Mouse (Mus musculus): ENCODE results near the gene Mas1. TPM values are rescaled to one million over a fixed set of nuclear protein-coding genes. Genes with fewer than 3 reads are reported as not detected.

The Mas1 gene
- polyA plus RNA-seq, 1 experiment, result not detected

GRCm38 (mm10) chr17:12892033-12892432, 24.1 kb upstream of the Mas1 start:
- Histone ChIP-seq H3K4me3 (ENCODE audit: insufficient read depth, low read depth, low read length) (no peak overlapping the region), H3K27ac (replicated peaks; ENCODE audit: low read depth, low read length) (no peak overlapping the region), H3K4me1 (ENCODE audit: control insufficient read depth, insufficient read depth, insufficient read length, low read length) (peaks cover 13% of the 10 kb centered on the region)

- Histone ChIP-seq H3K27ac (replicated peaks; ENCODE audit: low read depth, low read length) (no peak overlapping the region), H3K4me1 (ENCODE audit: control insufficient read depth, insufficient read depth, insufficient read length, low read length) (peaks cover 13% of the 10 kb centered on the region), H3K4me3 (ENCODE audit: insufficient read depth, low read depth, low read length) (no peak overlapping the region)
Observed at GRCm38 (mm10) chr17:12891054-12891453, 23.1 kb upstream of the Mas1 start.

GRCm38 (mm10) chr17:12887021-12887775, 19.3 kb upstream of the Mas1 start:
- Histone ChIP-seq H3K27ac (replicated peaks; ENCODE audit: low read depth, low read length) (peak overlapping the region; percentile 79), H3K4me3 (ENCODE audit: insufficient read depth, low read depth, low read length) (no peak overlapping the region), H3K4me1 (ENCODE audit: control insufficient read depth, insufficient read depth, insufficient read length, low read length) (peaks cover 6% of the 10 kb centered on the region; the same call in 1 of the 2 replicates)

GRCm38 (mm10) chr17:12886620-12887019, 18.7 kb upstream of the Mas1 start:
- H3K4me3 ChIP-seq (ENCODE audit: insufficient read depth, low read depth, low read length), result no peak overlapping the region
- H3K27ac ChIP-seq (replicated peaks; ENCODE audit: low read depth, low read length), result peak overlapping the region; percentile 79
- peaks cover 5% of the 10 kb centered on the region; the same call in 1 of the 2 replicates for H3K4me1 ChIP-seq (ENCODE audit: control insufficient read depth, insufficient read depth, insufficient read length, low read length)

- no peak overlapping the region for H3K4me3 ChIP-seq (ENCODE audit: insufficient read depth, low read depth, low read length)
- no peaks in the 10 kb centered on the region for H3K4me1 ChIP-seq (ENCODE audit: control insufficient read depth, insufficient read depth, insufficient read length, low read length)
- H3K27ac ChIP-seq (replicated peaks; ENCODE audit: low read depth, low read length), result no peak overlapping the region
Observed at GRCm38 (mm10) chr17:12881216-12881615, 13.3 kb upstream of the Mas1 start.

GRCm38 (mm10) chr17:12880178-12880577, 12.2 kb upstream of the Mas1 start:
- no peak overlapping the region for H3K4me3 ChIP-seq (ENCODE audit: insufficient read depth, low read depth, low read length)
- no peaks in the 10 kb centered on the region for H3K4me1 ChIP-seq (ENCODE audit: control insufficient read depth, insufficient read depth, insufficient read length, low read length)
- H3K27ac ChIP-seq (replicated peaks; ENCODE audit: low read depth, low read length), result no peak overlapping the region

GRCm38 (mm10) chr17:12875734-12876133, 7.8 kb upstream of the Mas1 start, which contains the start of gene Mrgprh:
TSS of gene Mrgprh (plus strand) at chr17:12876034.
- Histone ChIP-seq H3K4me1 (ENCODE audit: control insufficient read depth, insufficient read depth, insufficient read length, low read length) (no peaks in the 10 kb centered on the region), H3K4me3 (ENCODE audit: insufficient read depth, low read depth, low read length) (no peak within 1 kb of the TSS), H3K27ac (replicated peaks; ENCODE audit: low read depth, low read length) (no peak within 1 kb of the TSS)

- H3K4me1 ChIP-seq (ENCODE audit: control insufficient read depth, insufficient read depth, insufficient read length, low read length), result no peaks in the 10 kb centered on the region
- no peak overlapping the region for H3K27ac ChIP-seq (replicated peaks; ENCODE audit: low read depth, low read length)
- no peak overlapping the region for H3K4me3 ChIP-seq (ENCODE audit: insufficient read depth, low read depth, low read length)
Observed at GRCm38 (mm10) chr17:12872275-12873028, 4.5 kb upstream of the Mas1 start.

- Histone ChIP-seq H3K4me3 (ENCODE audit: insufficient read depth, low read depth, low read length) (no peak overlapping the region), H3K27ac (replicated peaks; ENCODE audit: low read depth, low read length) (no peak overlapping the region), H3K4me1 (ENCODE audit: control insufficient read depth, insufficient read depth, insufficient read length, low read length) (0 out of 2 replicates have a peak, but pooled peaks cover 2% of the 10 kb centered on the region)
Observed at GRCm38 (mm10) chr17:12868640-12869039, 697 bp upstream of the Mas1 start.

GRCm38 (mm10) chr17:12866853-12867252, 1.1 kb downstream of the Mas1 start:
- Histone ChIP-seq H3K4me3 (ENCODE audit: insufficient read depth, low read depth, low read length) (no peak overlapping the region), H3K4me1 (ENCODE audit: control insufficient read depth, insufficient read depth, insufficient read length, low read length) (0 out of 2 replicates have a peak, but pooled peaks cover 2% of the 10 kb centered on the region), H3K27ac (replicated peaks; ENCODE audit: low read depth, low read length) (no peak overlapping the region; the same call in 1 of the 2 replicates)

GRCm38 (mm10) chr17:12865407-12865806, 2.5 kb downstream of the Mas1 start:
- 0 out of 2 replicates have a peak, but pooled peaks cover 2% of the 10 kb centered on the region for H3K4me1 ChIP-seq (ENCODE audit: control insufficient read depth, insufficient read depth, insufficient read length, low read length)
- no peak overlapping the region for H3K27ac ChIP-seq (replicated peaks; ENCODE audit: low read depth, low read length)
- no peak overlapping the region for H3K4me3 ChIP-seq (ENCODE audit: insufficient read depth, low read depth, low read length)

- Histone ChIP-seq H3K4me1 (ENCODE audit: control insufficient read depth, insufficient read depth, insufficient read length, low read length) (peaks cover 2% of the 10 kb centered on the region; the same call in 1 of the 2 replicates), H3K4me3 (ENCODE audit: insufficient read depth, low read depth, low read length) (no peak overlapping the region), H3K27ac (replicated peaks; ENCODE audit: low read depth, low read length) (no peak overlapping the region)
Observed at GRCm38 (mm10) chr17:12864111-12864510, 3.8 kb downstream of the Mas1 start.

- H3K4me3 ChIP-seq (ENCODE audit: insufficient read depth, low read depth, low read length), result no peak overlapping the region
- H3K27ac ChIP-seq (replicated peaks; ENCODE audit: low read depth, low read length), result peak overlapping the region; percentile 38
- no peaks in the 10 kb centered on the region; the same call in none of the 2 replicates for H3K4me1 ChIP-seq (ENCODE audit: control insufficient read depth, insufficient read depth, insufficient read length, low read length)
Observed at GRCm38 (mm10) chr17:12859006-12859520, 8.9 kb downstream of the Mas1 start.

- Histone ChIP-seq H3K4me3 (ENCODE audit: insufficient read depth, low read depth, low read length) (no peak overlapping the region), H3K27ac (replicated peaks; ENCODE audit: low read depth, low read length) (no peak overlapping the region), H3K4me1 (ENCODE audit: control insufficient read depth, insufficient read depth, insufficient read length, low read length) (no peaks in the 10 kb centered on the region; the same call in none of the 2 replicates)
Observed at GRCm38 (mm10) chr17:12858072-12858471, 9.9 kb downstream of the Mas1 start.

- Histone ChIP-seq H3K4me1 (ENCODE audit: control insufficient read depth, insufficient read depth, insufficient read length, low read length) (no peaks in the 10 kb centered on the region; the same call in none of the 2 replicates), H3K4me3 (ENCODE audit: insufficient read depth, low read depth, low read length) (no peak overlapping the region), H3K27ac (replicated peaks; ENCODE audit: low read depth, low read length) (no peak overlapping the region)
Observed at GRCm38 (mm10) chr17:12857395-12857794, 10.5 kb downstream of the Mas1 start.
